Mouse (Mus musculus) myocyte (in vitro differentiated cells): ENCODE data around the gene Ssbp2.

Experiments
- CEBPB ChIP-seq: IDR thresholded peaks from 2 replicates; pipeline ENCODE4 v1.6.1; 2011; ENCODE audit warnings: mild to moderate bottlenecking, moderate library complexity; ENCODE audit not compliant: poor library complexity, insufficient read depth, severe bottlenecking
- E2F4 ChIP-seq: IDR thresholded peaks from one replicate; pipeline ENCODE4 v1.6.1; 2011; ENCODE audit warnings: mild to moderate bottlenecking, control low read depth, moderate library complexity; ENCODE audit not compliant: insufficient read depth
- MAX ChIP-seq: IDR thresholded peaks from one replicate; pipeline ENCODE4 v1.6.1; 2011; ENCODE audit warnings: low read depth, mild to moderate bottlenecking, control low read depth
- MYOD1 ChIP-seq, 3 experiments: IDR thresholded peaks; one replicate each; pipeline ENCODE4 v1.6.1; 2011; ENCODE audit warnings: control low read depth in 2 of 3, low read depth in 2 of 3, mild to moderate bottlenecking in 2 of 3, moderate library complexity in 1 of 3; ENCODE audit not compliant: insufficient read length in 2 of 3, control insufficient read depth in 1 of 3
- MYOG ChIP-seq, 3 experiments: IDR thresholded peaks; one replicate each; pipeline ENCODE4 v1.6.1; 2011; ENCODE audit warnings: control low read depth in 2 of 3, low read depth in 2 of 3, mild to moderate bottlenecking in 2 of 3; ENCODE audit not compliant: insufficient read length in 2 of 3, control insufficient read depth in 1 of 3, insufficient read depth in 1 of 3
- POLR2A ChIP-seq: IDR thresholded peaks from one replicate; pipeline ENCODE4 v1.6.1; 2011; ENCODE audit warnings: low read depth, mild to moderate bottlenecking, control low read depth, moderate library complexity; ENCODE audit not compliant: insufficient read length
- POLR2AphosphoS2 ChIP-seq: IDR thresholded peaks from one replicate; pipeline ENCODE4 v1.6.1; 2011; ENCODE audit warnings: low read depth, control low read depth; ENCODE audit not compliant: insufficient read length
- REST ChIP-seq: IDR thresholded peaks from one replicate; pipeline ENCODE4 v1.6.1; 2011; ENCODE audit warnings: mild to moderate bottlenecking, control low read depth, moderate library complexity; ENCODE audit not compliant: insufficient read depth, insufficient read length
- SRF ChIP-seq: IDR thresholded peaks from one replicate; pipeline ENCODE4 v1.6.1; 2011; ENCODE audit warnings: low read depth; ENCODE audit not compliant: control insufficient read depth, insufficient read length
- TCF12 ChIP-seq: IDR thresholded peaks from one replicate; pipeline ENCODE4 v1.6.1; 2011; ENCODE audit warnings: mild to moderate bottlenecking, control low read depth; ENCODE audit not compliant: poor library complexity, insufficient read depth, severe bottlenecking
- TCF3 ChIP-seq: IDR thresholded peaks from one replicate; pipeline ENCODE4 v1.6.1; 2011; ENCODE audit warnings: low read depth, control low read depth; ENCODE audit not compliant: insufficient read length
- USF1 ChIP-seq: IDR thresholded peaks from one replicate; pipeline ENCODE4 v1.6.1; 2011; ENCODE audit warnings: low read depth, mild to moderate bottlenecking, control low read depth, moderate library complexity

DNA sequence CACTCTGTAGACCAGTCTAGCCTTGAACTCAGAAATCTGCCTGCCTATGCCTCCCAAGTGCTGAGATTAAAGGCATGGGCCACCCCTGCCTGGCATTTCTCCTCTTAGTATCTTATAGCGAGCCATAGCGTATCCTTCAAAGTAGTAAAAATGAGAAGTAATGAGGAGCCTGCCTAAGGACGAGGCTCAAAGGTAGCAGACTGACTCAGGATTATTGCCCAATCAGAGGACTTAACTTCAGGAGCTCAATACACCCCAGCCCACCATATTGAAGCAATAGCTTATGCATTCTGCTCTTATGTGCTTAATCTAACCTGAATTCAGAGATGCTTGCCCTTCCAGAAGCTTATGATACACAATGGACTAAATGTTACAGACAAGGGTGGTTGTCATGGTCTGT is 7.8 kb upstream of the Ssbp2 start:
- TF ChIP-seq POLR2A (no peak), REST (no peak), TCF12 (no peak), TCF3 (no peak), MAX (no peak), E2F4 (no peak), USF1 (no peak), POLR2AphosphoS2 (no peak), MYOG (IDR thresholded peaks at IDR 0.05; ENCODE audit: control insufficient read depth in 1 of 3, insufficient read depth in 1 of 3, insufficient read length in 2 of 3, low read depth in 2 of 3) (no peak), CEBPB (no peak), MYOD1 (IDR thresholded peaks at IDR 0.05; ENCODE audit: control insufficient read depth in 1 of 3, insufficient read length in 2 of 3, low read depth in 2 of 3) (no peak), SRF (no peak)
